Mouse (Mus musculus) brain, embryonic 18.5 days (tissue): ENCODE results near the gene Cbfb.
"Not testable (repeated sequence)": the region's sequence is repeated elsewhere in the genome, so short reads cannot be mapped to it uniquely, and the experiment has no call there.

Experiments used
- DNase-seq: peaks from one replicate; pipeline ENCODE4 v3.0.0-alpha.2; 2012; ENCODE audit warnings: low read depth, low spot score

Gene Cbfb

DNA sequence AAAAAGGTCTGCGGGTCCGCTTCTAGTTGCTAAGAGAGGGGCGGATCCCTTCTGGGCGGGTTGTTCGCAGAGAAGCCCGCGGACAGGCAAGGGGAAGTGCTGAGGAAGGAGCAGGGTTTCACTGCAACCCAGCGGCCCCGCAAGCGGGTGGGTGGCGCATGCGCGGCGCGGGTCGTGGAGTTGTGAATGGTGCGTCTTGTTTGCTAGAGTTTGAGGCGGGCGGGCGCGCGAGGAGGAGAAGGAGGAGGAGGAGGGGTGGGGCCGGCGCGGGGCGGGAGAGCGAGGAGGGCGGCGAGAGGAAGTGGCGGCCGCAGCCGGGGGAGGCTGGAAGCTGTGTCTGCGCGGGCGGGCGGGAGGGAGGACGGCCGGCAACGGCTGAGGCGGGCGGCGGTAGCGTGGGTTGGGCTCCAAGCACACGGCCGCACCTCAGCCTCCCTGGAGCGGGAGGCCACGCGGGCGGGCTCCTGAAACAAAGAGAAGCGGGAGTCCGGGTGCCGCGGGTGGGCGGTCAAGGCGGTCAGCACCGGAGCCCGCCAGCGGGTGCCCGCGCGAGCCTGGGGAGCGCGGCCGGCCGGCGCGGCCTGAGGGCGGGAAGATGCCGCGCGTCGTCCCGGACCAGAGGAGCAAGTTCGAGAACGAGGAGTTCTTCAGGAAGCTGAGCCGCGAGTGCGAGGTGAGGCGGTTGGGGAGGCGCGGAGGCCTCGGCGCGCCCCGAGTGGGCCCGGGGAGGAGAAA, at the start of gene Cbfb:
Gene Cbfb (plus strand): TSS at position 294 of the 735 bp plus-strand sequence.
- DNase-seq, result peak; percentile 87

DNA sequence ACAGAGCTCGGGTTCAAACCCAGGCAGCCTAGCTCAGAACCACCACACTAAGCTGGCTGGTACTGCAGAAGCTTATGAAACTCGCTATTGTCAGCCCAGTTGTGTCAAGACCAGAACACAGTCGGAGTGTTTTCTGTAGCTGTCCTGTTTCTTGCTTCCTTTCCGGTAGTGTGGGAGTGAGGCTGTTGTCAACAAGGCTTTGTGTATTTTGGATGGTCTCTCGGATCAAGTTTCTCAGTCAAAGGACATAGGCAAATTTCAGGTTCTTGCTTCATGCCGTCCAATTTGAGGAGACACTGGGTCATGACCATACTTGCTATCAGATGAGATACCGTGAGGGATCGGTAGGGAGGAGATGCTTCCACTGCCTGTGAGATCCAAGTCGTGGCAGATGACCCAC, 40.6 kb upstream of the Cbfb start:
- no peak for DNase-seq

DNA sequence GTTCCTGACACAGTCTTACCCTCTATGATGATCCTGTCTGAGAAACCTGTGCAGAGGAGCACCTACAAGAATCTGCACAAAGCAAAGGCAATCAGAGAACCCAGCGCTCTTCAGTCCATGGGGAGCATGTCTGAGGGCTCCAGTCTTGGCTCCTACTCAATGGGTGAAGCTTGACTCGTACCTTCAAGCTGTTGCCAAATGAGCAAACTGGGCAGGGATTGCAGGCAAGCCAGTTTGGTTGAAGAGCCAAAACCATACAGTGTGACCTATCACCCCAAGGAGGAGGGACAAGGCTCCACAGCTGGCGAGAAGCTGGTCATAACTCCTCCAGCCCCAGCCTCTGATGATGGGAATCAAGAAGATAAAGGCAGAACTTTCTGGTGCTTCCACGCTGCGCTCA, 39.0 kb upstream of the Cbfb start, which contains the start of gene Ces4a:
Gene Ces4a (plus strand): TSS at position 292 of the 400 bp plus-strand sequence.
- no peak for DNase-seq

DNA sequence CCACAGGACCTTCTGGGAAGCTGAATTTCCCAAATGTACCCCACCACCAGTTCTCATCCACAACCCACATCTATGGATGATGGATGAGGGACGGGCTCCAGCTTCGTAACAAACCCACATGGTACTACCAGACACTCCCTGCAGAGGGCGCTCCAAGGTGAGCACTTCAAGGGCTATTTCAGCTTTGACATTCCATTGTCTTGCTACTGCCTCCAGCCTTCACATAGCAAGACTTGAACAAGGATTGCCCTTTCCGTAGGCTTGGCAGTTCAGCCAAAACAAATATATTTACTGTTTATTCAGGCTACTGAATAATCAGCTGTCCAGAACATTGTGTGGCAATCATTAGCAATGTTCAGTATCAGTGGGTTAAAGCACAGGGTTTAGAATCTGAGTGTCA, 32.1 kb upstream of the Cbfb start:
- no peak for DNase-seq

DNA sequence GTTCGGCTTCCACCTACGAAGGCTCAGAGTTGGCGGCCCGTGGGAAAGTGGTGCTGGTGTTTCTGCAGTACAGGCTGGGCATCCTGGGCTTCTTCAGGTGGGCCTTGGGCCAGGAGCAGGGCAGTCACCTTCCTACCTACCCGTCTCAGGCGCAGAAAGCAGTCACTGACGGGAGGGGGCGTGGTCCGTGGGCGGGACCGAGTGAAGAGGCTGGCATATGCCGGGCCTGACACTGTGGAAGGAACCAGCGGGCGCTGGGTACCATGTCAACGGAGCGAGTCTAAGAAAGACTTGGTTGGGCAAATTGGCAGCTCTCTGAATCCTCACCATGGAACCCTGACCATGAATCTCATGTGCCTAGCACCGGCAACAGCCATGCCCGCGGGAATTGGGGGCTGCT, 28.1 kb upstream of the Cbfb start:
- no peak for DNase-seq

DNA sequence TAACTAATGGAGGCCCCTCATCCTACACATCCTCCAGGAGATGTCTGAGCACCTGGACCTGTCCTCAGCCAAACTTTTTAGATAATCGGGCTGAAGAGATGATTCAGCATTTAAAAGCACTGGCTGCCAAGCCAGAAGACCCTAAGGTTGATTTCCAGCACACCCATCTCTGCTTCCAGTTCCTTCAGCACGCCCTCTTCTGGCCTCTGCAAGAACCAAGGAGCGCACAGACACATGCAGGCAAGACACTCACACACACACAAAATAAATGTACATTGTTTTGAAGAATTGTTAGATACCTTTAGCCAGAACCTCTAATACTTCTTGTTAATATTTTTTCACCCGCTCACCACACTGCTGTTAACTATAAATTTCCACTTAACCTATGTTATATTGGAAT, 18.8 kb upstream of the Cbfb start:
- DNase-seq, result no peak

DNA sequence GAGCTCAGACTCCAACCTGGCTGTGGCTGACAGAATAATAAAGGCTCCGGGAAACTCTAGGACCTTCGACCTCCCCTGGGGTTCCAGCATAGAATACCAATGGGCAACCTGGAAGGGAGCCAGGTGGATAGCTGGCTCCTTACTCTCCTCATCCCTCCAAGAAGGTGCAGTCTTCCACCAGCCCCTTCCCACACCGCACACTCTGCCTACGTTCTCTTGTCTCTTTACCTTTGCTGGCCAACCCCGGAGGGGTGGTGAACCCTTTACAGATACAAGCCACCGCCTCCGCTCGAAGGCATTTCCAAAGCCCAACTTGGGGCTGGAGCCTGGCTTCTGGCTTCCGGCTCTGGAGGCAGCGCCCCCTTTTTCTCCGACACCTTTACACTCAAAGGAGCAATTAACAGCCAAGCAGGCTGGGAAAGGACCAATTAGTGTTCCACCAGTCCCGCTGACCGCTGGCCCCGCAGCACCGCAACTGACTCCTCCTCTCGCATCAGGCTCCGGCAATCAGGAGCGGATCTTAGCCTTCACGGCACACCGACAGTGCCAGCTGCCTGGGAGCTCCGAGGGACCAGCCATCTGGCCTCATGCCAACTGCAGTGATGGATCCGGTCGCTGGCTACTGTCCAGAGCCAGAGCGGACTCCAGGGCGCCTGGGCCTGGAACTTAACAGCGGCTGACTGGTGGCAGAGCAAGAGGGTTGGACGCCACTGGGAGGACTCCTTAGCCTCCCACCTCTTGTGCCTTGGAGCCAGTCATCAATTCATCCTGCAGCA, 17.7 kb upstream of the Cbfb start:
- no peak for DNase-seq

DNA sequence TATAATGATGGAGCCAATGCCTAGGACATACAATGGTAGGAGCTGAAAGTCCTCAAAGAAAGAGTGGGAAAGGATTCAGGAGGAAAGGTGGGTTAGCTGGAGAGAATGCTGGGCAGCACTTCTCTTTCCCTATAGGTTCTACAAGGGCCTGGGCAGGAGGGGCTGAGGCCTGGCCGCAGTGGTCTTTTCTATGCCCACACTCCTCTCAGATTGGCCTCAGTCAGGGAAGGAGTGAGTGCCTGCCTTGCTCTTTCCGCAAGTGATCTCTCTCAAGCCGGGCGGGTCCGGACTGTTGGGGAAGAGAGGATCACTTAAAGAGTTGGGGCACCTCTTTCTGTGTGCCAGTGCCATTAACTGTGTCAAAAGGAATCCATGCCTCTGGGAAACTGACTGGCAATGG, 16.2 kb upstream of the Cbfb start:
- DNase-seq, result no peak

DNA sequence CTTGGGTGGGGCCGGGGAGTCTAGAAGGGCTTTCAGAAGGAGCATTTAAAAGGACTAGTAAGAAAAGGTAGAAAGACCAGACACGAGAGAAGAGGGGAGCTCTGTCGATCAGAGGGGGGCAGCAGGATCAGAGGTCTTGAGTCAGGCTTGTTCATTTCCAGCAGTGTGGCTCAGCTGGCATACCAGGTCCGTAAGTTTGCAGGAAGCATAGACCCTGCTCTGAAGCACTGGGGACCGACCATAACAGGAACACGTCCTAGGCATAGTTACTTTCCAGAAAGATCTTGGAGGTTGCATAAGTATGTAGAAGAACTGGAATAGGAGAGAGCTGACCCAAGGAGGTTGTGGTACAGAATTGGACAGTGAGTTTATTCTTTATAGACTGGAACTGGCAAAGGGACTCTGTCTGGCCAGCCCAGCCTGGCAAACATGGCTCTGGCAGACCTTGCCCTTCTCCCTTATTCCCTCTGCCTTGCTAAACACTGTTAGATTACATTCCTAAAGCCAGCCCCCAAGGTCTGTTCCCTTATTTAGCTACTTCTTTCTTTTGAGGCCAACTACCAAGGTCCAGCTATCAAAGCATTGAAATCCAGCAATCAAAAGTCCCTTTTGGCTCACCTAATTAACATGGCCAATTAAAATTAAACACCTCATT, 15.3 kb upstream of the Cbfb start:
- no peak for DNase-seq

DNA sequence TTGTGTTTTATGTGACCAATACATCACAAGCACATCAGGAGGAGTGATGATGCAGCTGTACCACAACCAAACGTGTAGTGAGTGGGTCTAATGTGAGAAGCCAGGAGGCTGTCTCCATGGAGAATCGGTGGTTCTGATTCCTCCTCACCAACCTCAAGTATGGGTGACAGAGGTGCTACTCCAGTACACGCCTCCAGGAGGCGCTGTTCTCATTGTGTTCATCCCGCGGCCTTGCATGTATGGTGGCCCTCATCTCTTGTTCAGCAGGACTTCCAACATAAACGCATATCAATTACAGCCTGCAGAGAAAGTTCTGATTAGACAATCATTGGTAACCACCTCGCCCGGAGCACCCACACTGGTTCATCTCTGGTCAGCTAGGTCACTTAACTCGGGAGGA, 12.9 kb upstream of the Cbfb start:
- DNase-seq, result no peak

DNA sequence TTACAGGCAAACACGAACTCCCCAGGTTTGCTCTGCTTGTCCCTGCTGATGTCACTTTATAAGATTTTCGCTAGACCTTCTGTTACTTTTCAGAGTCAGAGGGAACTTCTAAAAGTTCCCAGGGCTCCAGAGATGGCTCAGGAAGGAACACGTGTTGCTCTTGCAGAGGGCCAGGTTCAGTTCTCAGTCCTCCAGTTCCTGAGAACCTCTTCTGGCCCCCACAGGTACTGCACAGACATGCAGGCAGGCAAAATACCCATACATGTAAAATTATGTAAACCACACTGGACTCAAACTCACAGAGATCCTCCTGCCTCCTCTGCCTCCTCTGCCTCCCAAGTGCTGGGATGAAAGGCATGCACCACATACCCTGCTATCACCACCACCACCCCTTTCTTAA, 12.4 kb upstream of the Cbfb start:
- DNase-seq, result no peak

DNA sequence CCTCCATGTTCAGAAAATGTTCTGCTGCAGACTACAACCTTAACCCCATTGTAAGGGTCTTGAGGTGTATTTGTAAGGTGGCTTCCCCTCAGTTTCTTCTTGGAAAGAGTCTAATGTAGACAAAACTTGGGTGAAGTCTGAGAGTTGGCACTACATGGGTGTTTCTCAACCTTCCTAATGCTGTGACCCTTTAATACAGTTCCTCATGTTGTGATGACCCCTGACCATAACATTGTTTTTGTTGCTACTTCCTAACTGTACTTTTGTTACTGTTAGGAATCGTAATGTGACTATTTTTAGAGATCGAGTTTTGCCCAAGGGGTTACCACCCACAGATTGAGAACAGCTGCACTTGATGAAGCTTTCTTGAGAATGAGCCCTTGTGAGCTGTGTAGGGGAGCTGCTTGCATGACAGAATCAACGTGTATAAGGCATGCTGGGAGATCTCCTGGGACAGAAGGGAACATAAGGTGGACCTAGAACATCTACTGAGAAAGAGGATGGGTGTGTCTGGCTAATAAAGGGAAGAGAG, 9.3 kb upstream of the Cbfb start:
- DNase-seq, result no peak

DNA sequence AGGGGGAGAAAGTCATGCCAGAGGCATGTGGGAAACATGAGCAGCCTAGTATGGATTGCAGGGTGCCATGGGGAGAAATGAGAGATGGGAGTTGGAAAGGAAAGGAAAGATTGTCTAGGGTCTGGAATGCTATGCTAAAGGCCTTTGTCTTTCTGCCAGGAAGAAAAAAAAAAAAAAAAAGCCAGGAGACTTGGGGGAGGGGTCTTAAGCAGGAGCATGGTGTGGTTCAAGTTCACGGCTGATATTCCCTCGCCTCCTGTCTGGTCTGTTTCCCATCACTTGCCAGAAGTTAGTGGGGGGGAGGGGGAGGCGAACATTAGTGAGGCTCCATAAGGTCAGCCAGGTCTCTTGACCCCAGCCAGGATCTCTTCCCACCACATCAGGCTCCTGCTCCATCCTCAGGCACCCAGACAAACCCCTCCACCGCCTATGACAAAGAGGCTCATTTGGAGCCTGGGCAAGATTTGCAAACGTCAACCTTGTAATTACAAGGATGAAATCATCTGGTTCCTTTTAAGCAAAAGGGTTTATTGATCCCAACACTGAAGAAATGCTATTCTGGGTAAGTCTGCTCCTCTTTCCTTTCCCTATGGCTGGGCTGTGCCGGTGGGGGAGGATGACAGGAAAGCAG, 6.1 kb upstream of the Cbfb start:
- no peak for DNase-seq

DNA sequence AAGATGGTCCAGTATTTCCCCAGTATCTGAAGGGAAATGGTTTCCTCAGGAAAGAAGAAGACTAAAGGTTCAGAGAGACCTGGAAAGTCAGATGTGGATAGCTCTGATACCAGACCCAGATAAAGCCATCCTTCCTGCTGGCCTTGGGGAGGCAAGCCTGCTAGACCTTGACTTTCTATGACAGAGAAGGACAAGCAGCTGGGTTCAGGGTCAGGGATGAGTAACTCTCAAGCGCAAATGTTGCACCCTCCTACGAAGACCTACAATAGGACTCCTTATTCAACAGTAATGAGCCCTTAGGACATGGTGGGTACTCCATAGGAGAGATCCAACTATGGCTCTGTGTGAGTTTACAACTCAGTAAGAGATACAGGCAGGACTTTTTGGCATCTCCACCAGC, 5.3 kb upstream of the Cbfb start:
- no peak for DNase-seq

DNA sequence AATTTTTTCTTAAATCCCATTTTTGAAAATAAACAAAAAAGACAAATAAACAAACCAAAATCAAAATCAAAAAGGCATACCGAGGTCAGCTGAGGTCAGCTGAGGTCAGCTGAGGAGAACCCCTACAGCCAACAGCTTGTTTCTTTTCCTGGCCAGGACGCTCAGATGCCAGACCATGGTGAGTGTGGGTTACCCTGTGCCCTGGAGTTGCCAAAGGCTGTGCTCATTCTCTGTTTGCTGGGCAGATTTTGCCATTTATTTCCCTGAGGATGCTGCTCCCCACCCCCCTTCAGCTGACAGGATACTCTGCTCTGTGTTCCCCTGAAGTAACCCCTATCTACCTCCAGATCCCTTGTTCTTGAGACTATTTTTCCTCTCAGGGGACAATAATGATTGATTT, 3.4 kb upstream of the Cbfb start:
- DNase-seq, result no peak

DNA sequence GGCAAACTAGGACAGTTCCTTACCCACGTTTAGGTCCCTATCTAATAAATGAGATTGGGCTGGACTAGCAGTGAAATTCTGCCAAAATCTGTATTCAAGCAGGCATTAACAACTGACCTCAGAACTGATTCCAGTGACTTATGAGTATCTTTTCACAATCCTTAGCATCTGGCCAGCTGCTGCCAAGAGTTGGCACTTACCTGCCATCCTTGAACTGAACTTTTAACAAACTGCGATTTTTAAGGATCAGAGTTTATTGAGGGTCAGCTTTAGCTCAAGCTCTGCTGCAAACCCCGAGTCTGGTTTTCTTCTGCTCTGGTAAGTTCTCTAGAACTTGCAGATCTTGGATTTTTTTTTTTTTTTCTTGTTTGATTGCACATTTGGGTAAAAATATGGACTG, 892 bp upstream of the Cbfb start:
- no peak for DNase-seq

DNA sequence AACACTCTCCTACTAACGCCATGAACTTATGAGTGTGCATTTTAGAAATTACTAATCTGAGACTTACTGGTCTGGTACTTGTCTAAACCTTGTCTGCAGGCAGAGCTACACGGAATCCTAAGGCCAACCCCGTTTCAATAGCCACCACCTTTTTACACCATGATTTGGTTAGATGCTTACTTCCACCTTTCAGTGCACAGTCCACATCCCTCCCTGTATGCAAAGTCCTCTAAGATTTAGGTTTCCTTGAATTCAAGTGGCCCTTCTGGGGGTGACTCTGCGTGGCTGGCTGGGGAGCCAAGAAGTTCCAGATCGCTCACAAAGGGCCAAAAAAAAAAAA, 463 bp upstream of the Cbfb start:
- no peak for DNase-seq

DNA sequence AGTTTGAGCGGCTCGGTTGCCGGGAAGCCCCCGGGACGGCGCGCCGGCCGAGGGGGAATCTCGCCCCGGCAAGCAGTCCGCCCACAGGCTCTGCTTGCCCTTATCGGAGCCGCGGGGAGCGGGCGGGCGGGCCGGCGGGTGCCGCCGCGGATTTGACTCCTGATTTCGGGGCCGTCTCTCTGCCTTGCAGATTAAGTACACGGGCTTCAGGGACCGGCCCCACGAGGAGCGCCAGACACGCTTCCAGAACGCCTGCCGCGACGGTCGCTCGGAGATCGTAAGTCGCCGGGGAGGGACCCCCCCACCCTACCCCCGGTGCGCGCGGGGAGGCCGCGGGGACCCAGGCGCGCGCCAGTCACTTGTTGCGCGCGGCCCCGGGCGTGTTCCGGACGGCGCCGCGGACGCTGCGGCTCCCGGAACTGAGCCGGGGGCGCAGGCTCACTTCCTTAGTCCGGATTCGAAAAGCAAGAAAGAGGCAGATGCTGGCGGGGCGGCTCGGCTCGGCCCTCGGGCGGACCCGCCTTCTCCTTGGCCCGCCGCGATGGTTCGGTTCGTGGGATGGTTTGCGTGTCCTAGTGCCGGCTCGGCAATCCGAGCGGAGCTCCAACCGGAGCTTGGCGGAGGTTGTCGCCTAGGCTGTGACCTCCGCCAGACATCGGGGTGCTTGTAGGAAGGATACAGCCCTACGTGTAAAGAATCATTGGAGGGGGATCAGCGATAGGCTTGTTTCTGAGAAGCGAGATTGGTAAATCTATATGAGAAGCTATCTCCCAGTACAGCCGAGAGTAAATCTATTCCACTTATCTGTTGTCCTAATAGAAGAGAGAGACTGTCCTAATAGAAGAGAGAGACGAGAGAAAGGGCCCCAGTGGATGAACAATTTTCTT, 885 bp downstream of the Cbfb start:
- DNase-seq, result no peak

DNA sequence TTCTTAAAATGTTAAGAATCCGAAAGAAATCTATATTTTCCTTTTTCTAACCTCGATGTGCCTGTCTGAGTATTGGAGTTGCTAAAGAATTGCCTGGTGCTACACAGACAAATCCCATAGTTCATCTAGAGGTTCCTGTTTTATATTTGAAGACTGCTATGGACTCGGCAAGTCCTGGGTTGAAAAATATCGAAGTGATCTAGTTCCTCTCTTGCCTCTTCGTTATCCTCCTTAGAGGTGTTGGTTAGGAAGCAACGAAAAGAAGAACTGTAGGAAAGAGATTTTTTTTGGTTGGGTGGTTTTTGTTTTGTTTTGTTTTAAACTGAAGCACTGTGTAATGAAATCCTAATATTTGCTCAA, 1.5 kb downstream of the Cbfb start:
- DNase-seq, result no peak

DNA sequence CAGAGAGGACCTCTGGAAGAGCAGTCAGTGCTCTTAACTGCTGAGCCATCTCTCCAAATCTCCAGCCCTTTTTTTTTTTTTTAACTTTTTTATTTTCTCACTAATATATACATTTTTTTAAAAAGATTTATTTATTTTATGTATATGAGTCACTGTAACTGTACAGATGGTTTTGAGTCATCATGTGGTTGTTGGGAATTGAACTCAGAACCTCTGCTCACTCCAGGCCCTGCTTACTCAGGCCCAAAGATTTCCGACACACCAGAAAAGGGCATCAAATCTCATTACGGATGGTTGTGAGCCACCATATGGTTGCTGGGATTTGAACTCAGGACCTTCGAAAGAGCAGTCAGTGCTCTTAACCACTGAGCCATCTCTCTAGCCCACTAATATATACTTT, 4.8 kb downstream of the Cbfb start:
- DNase-seq, result not testable (repeated sequence)

DNA sequence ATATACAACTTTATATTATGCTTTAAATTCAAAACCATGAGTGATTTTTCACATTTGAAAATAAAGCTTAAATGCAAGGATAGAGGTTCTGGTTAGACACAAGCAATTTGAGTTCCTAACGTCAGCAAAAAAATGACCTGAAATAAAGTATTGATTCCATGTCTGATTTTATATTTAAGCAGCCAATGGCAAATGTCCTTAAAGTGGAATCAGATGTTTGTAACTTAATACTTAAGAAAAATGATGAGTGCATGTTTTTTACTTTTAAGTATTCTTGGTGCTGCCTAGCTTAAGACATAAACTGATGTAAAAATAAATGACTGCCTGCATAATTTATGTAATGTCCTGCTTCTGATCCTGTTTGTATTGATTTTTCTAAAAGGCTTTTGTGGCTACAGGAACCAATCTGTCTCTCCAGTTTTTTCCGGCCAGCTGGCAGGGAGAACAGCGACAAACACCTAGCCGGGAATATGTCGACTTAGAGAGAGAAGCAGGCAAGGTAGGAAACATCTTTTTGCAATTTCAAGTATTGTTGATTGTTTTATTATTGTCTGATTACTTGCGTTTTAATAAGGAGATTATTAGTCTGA, 7.8 kb downstream of the Cbfb start:
- no peak for DNase-seq
